8 mouse cellular contexts compared by ENCODE assay signal in genomic region chr11:116018106-116018505, GRCm38 (mm10). TPM values are rescaled to one million over a fixed set of nuclear protein-coding genes. Genes with fewer than 3 reads are reported as not detected.
DNase-seq lines count a peak whose midpoint lies in the region; ATAC-seq and TF ChIP-seq lines count a peak whose summit lies in the region.

No protein-coding gene starts in this region.

- in situ Hi-C loops in ES-E14 (cut with MboI; ENCODE audit: low sequenced_read_pairs in 2 of 2, unreplicated experiment in 2 of 2), result no loop called here

- WGBS in hindbrain, embryonic 10.5 days, result 28% methylated on average over 6 of the region's 6 CpGs
- WGBS in hindbrain, embryonic 12.5 days, result 31% methylated on average over 6 of the region's 6 CpGs
- WGBS in midbrain, postnatal 0 days, result 32% methylated on average over 6 of the region's 6 CpGs

- no peak overlapping the region for H3K4me2 ChIP-seq in hindbrain, embryonic 12.5 days (replicated peaks)
- H3K4me2 ChIP-seq in midbrain, postnatal 0 days (ENCODE audit: low read depth, low read length, poor library complexity, severe bottlenecking), result no peak overlapping the region

- no peak overlapping the region for H3K9ac ChIP-seq in hindbrain, embryonic 12.5 days
- peak overlapping the region; percentile 21; the same call in 1 of the 2 replicates for H3K9ac ChIP-seq in ES-E14 (ENCODE audit: insufficient read depth, low read depth, low read length, poor library complexity, severe bottlenecking)
- no peak overlapping the region for H3K9ac ChIP-seq in midbrain, postnatal 0 days (replicated peaks; ENCODE audit: low read length, poor library complexity, severe bottlenecking)

- H3K27me3 ChIP-seq in hindbrain, embryonic 10.5 days (ENCODE audit: insufficient read depth, poor library complexity, severe bottlenecking), result peaks cover 11% of the 10 kb centered on the region; the same call in 1 of the 2 replicates
- no peaks in the 10 kb centered on the region for H3K27me3 ChIP-seq in hindbrain, embryonic 12.5 days
- H3K27me3 ChIP-seq in midbrain, postnatal 0 days (ENCODE audit: insufficient read depth, low read length), result no peaks in the 10 kb centered on the region

- ATAC-seq in hindbrain, embryonic 12.5 days (ENCODE audit: low FRiP score), result no peak; the same call in 1 of the 2 replicates
- 0 out of 2 replicates have a peak, but pooled peaks have one; percentile 20 for ATAC-seq in midbrain, postnatal 0 days (ENCODE audit: low FRiP score)

- H3K36me3 ChIP-seq in hindbrain, embryonic 10.5 days, result peaks cover 18% of the 10 kb centered on the region
- H3K36me3 ChIP-seq in hindbrain, embryonic 12.5 days, result peaks cover 15% of the 10 kb centered on the region
- peaks cover 3% of the 10 kb centered on the region; the same call in 1 of the 2 replicates for H3K36me3 ChIP-seq in ES-E14 (ENCODE audit: control insufficient read depth, insufficient read depth, low read length, poor library complexity, severe bottlenecking)
- peaks cover 3% of the 10 kb centered on the region; the same call in 1 of the 2 replicates for H3K36me3 ChIP-seq in midbrain, postnatal 0 days (ENCODE audit: insufficient read depth, low read length)

- TF ChIP-seq CTCF in midbrain, postnatal 0 days (IDR thresholded peaks at IDR 0.05), result peak; percentile 60

- peak; percentile 49 for DNase-seq in hindbrain, embryonic 10.5 days (ENCODE audit: low spot score)
- DNase-seq in ES-E14 (ENCODE audit: low read depth, low spot score), result peak; percentile 81
- peak; percentile 65 to 78 for DNase-seq in cerebellum, postnatal 25 days
- peak; percentile 57 for DNase-seq in kidney, postnatal 14 days
- peak; percentile 64 for DNase-seq in midbrain, postnatal 0 days (ENCODE audit: low spot score)
- DNase-seq in left cerebral cortex, adult 8-10 months (ENCODE audit: low spot score in 2 of 2), result no peak
- no peak for DNase-seq in ovary, postnatal 36 days (ENCODE audit: low spot score)

- H3K4me3 ChIP-seq in hindbrain, embryonic 10.5 days, result no peak overlapping the region
- H3K4me3 ChIP-seq in hindbrain, embryonic 12.5 days, result no peak overlapping the region
- H3K4me3 ChIP-seq in ES-E14 (ENCODE audit: insufficient read depth in 1 of 2, low read depth in 1 of 2, low read length in 2 of 2, poor library complexity in 1 of 2, severe bottlenecking in 1 of 2), result peak overlapping the region; percentile 33 to 54
- no peak overlapping the region for H3K4me3 ChIP-seq in midbrain, postnatal 0 days (ENCODE audit: low read depth, low read length)

- H3K27ac ChIP-seq in hindbrain, embryonic 10.5 days, result no peak overlapping the region
- no peak overlapping the region for H3K27ac ChIP-seq in hindbrain, embryonic 12.5 days
- no peak overlapping the region for H3K27ac ChIP-seq in ES-E14 (ENCODE audit: insufficient read depth, low read depth, low read length, poor library complexity, severe bottlenecking)
- no peak overlapping the region for H3K27ac ChIP-seq in midbrain, postnatal 0 days (ENCODE audit: low read depth, low read length)

- H3K9me3 ChIP-seq in hindbrain, embryonic 10.5 days, result no peaks in the 10 kb centered on the region
- H3K9me3 ChIP-seq in hindbrain, embryonic 12.5 days (replicated peaks), result no peaks in the 10 kb centered on the region
- H3K9me3 ChIP-seq in ES-E14 (ENCODE audit: control insufficient read depth, insufficient read depth, low read depth, low read length), result no peaks in the 10 kb centered on the region
- no peaks in the 10 kb centered on the region for H3K9me3 ChIP-seq in midbrain, postnatal 0 days (ENCODE audit: low read length)

- peaks cover 18% of the 10 kb centered on the region for H3K4me1 ChIP-seq in hindbrain, embryonic 10.5 days (replicated peaks)
- peaks cover 13% of the 10 kb centered on the region for H3K4me1 ChIP-seq in hindbrain, embryonic 12.5 days
- peaks cover 0 to 1% of the 10 kb centered on the region in 2 experiments; a peak in 2 of 4 replicates for H3K4me1 ChIP-seq in ES-E14 (ENCODE audit: control insufficient read depth in 2 of 2, insufficient read depth in 2 of 2, low read length in 2 of 2, poor library complexity in 1 of 2)
- H3K4me1 ChIP-seq in midbrain, postnatal 0 days (ENCODE audit: insufficient read depth, low read length), result 0 out of 2 replicates have a peak, but pooled peaks cover 6% of the 10 kb centered on the region

TF ChIP-seq in ES-E14, 5 proteins besides CTCF, POLR2A, EP300 and RAD21:
- TF ChIP-seq HCFC1 (IDR thresholded peaks at IDR 0.05; ENCODE audit: borderline replicate concordance, insufficient read depth, low read length) (no peak), ZC3H11A (IDR thresholded peaks at IDR 0.05; ENCODE audit: borderline replicate concordance, low read depth, low read length) (no peak), ZNF384 (IDR thresholded peaks at IDR 0.05; ENCODE audit: low read depth, low read length) (no peak), MAFK (IDR thresholded peaks at IDR 0.05; ENCODE audit: insufficient read depth, low read depth, low read length) (no peak), CHD2 (IDR thresholded peaks at IDR 0.05; ENCODE audit: low read depth, low read length) (no peak)

RNA-seq across cellular contexts. Expression of gene Galk1, which starts 5.6 kb away (rescaled TPM):
- 184 and 204 TPM in 2 replicates for polyA plus RNA-seq in hindbrain, embryonic 10.5 days (2016; fragmentation: Nextera tagmentation; extraction: Ambion mirVana)
- 109 and 115 TPM in 2 replicates for polyA plus RNA-seq in hindbrain, embryonic 12.5 days (2016; fragmentation: Nextera tagmentation; extraction: Ambion mirVana)
- total RNA-seq in ES-E14 (2012; rRNA removed), result 144 and 195 TPM in 2 replicates
- total RNA-seq in midbrain, postnatal 0 days (2014; rRNA removed), result 36.3 and 44.0 TPM in 2 replicates
- polyA plus RNA-seq in midbrain, postnatal 0 days (2015; fragmentation: Nextera tagmentation; extraction: Ambion mirVana), result 47.7 and 49.5 TPM in 2 replicates
- total RNA-seq in left cerebral cortex, adult 8-10 months (2022), result 10 to 100 TPM; 16.1 to 19.7 (median 18.6) TPM

RNA-seq across cellular contexts. Expression of gene H3f3b, which starts 9.7 kb away (rescaled TPM):
- polyA plus RNA-seq in hindbrain, embryonic 10.5 days (2016; fragmentation: Nextera tagmentation; extraction: Ambion mirVana), result 1,623 and 1,834 TPM in 2 replicates
- polyA plus RNA-seq in hindbrain, embryonic 12.5 days (2016; fragmentation: Nextera tagmentation; extraction: Ambion mirVana), result 2,216 and 2,474 TPM in 2 replicates
- total RNA-seq in ES-E14 (2012; rRNA removed), result 504 and 729 TPM in 2 replicates
- total RNA-seq in midbrain, postnatal 0 days (2014; rRNA removed), result 568 and 792 TPM in 2 replicates
- 2,143 and 2,254 TPM in 2 replicates for polyA plus RNA-seq in midbrain, postnatal 0 days (2015; fragmentation: Nextera tagmentation; extraction: Ambion mirVana)
- total RNA-seq in left cerebral cortex, adult 8-10 months (2022), result 100 to 1,000 TPM; 272 to 296 (median 284) TPM

RNA-seq across cellular contexts. Expression of gene Unk, which starts 12.0 kb away (rescaled TPM):
- polyA plus RNA-seq in hindbrain, embryonic 10.5 days (2016; fragmentation: Nextera tagmentation; extraction: Ambion mirVana), result 47.7 and 51.3 TPM in 2 replicates
- 48.8 and 49.1 TPM in 2 replicates for polyA plus RNA-seq in hindbrain, embryonic 12.5 days (2016; fragmentation: Nextera tagmentation; extraction: Ambion mirVana)
- 32.5 and 39.6 TPM in 2 replicates for total RNA-seq in ES-E14 (2012; rRNA removed)
- total RNA-seq in midbrain, postnatal 0 days (2014; rRNA removed), result 45.2 and 55.1 TPM in 2 replicates
- 25.5 and 26.7 TPM in 2 replicates for polyA plus RNA-seq in midbrain, postnatal 0 days (2015; fragmentation: Nextera tagmentation; extraction: Ambion mirVana)
- total RNA-seq in left cerebral cortex, adult 8-10 months (2022), result 10 to 100 TPM; 23.4 to 27.7 (median 25.0) TPM

RNA-seq across cellular contexts. Expression of gene Itgb4, which starts 43.6 kb away (rescaled TPM):
- polyA plus RNA-seq in hindbrain, embryonic 10.5 days (2016; fragmentation: Nextera tagmentation; extraction: Ambion mirVana), result 0.92 and 0.94 TPM in 2 replicates
- polyA plus RNA-seq in hindbrain, embryonic 12.5 days (2016; fragmentation: Nextera tagmentation; extraction: Ambion mirVana), result 1.7 and 2.1 TPM in 2 replicates
- 9.6 and 26.3 TPM in 2 replicates for total RNA-seq in ES-E14 (2012; rRNA removed)
- total RNA-seq in midbrain, postnatal 0 days (2014; rRNA removed), result 2.2 and 3.0 TPM in 2 replicates
- polyA plus RNA-seq in midbrain, postnatal 0 days (2015; fragmentation: Nextera tagmentation; extraction: Ambion mirVana), result 1.0 and 1.2 TPM in 2 replicates
- total RNA-seq in left cerebral cortex, adult 8-10 months (2022), result 10 to 100 TPM in 3 of 4 experiments, 1 to 10 TPM in 1; 9.4 to 13.4 (median 11.3) TPM

RNA-seq across cellular contexts. Expression of gene Unc13d, which starts 59.7 kb away (rescaled TPM):
- 3.1 and 4.5 TPM in 2 replicates for polyA plus RNA-seq in hindbrain, embryonic 10.5 days (2016; fragmentation: Nextera tagmentation; extraction: Ambion mirVana)
- 1.6 and 1.7 TPM in 2 replicates for polyA plus RNA-seq in hindbrain, embryonic 12.5 days (2016; fragmentation: Nextera tagmentation; extraction: Ambion mirVana)
- total RNA-seq in ES-E14 (2012; rRNA removed), result 13.3 and 14.2 TPM in 2 replicates
- total RNA-seq in midbrain, postnatal 0 days (2014; rRNA removed), result 0.22 and 0.71 TPM in 2 replicates
- 0.67 and 0.77 TPM in 2 replicates for polyA plus RNA-seq in midbrain, postnatal 0 days (2015; fragmentation: Nextera tagmentation; extraction: Ambion mirVana)
- total RNA-seq in left cerebral cortex, adult 8-10 months (2022), result 1 to 10 TPM; 1.2 to 4.1 (median 1.7) TPM

Comparison
In these comparisons a context has a peak if more than half of its experiments do, and no peak if none do; other contexts are left out.
1. DNase-seq: peak in hindbrain, embryonic 10.5 days (single experiment), ES-E14 (single experiment), cerebellum, postnatal 25 days (2 of 2), kidney, postnatal 14 days (single experiment) and midbrain, postnatal 0 days (single experiment); none in left cerebral cortex, adult 8-10 months (0 of 2) and ovary, postnatal 36 days (single experiment).
2. H3K4me3 ChIP-seq: peak in ES-E14 (2 of 2); none in hindbrain, embryonic 10.5 days (single experiment), hindbrain, embryonic 12.5 days (single experiment) and midbrain, postnatal 0 days (single experiment).